Mouse (Mus musculus) gonadal fat pad, adult 2 months (tissue): ENCODE results near the gene Slc7a11. TPM values are rescaled to one million over a fixed set of nuclear protein-coding genes. Genes with fewer than 3 reads are reported as not detected.
"Not testable (repeated sequence)": the region's sequence is repeated elsewhere in the genome, so short reads cannot be mapped to it uniquely, and the experiment has no call there.

Experiments
- DNase-seq: peaks from one replicate; pipeline ENCODE4 v3.0.0-alpha.2; 2012; ENCODE audit warnings: low read depth
- polyA plus RNA-seq: library from polyadenylated mRNA; depleted of rRNA; stranded (reverse); fragments of >200 nt; gene quantifications from 2 replicates; pipeline ENCODE4 v1.2.3, GENCODE M21; 2012; rRNA removed

Slc7a11 gene
- 10.4 and 12.3 TPM in 2 replicates for polyA plus RNA-seq

DNA sequence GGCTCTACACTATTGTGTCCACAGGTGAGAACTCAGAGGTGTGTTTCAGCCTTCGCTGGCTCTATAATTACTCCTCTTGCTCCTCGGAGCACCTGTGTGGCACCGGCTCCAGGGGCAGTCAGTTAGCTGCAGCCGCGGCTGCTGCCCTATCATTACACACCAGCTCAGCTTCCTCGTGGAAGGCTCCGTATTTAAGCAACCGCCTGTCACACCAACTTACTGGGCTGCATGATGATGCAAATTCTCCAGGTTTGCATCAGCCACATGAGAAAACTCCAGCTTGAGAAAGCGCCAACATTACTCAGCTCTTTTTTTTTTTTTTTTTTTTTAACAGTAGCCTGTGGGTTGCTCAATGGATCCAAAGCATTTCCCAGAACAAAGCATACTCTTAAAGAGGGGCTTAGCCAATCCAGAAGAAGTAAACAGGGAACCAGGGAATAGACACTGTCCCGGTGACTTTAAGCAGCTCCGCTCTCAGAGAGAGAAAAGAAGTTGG, at the start of gene Slc7a11:
Gene Slc7a11 (minus strand): TSS at position 194 of the 496 bp plus-strand sequence.
- DNase-seq, result no peak

DNA sequence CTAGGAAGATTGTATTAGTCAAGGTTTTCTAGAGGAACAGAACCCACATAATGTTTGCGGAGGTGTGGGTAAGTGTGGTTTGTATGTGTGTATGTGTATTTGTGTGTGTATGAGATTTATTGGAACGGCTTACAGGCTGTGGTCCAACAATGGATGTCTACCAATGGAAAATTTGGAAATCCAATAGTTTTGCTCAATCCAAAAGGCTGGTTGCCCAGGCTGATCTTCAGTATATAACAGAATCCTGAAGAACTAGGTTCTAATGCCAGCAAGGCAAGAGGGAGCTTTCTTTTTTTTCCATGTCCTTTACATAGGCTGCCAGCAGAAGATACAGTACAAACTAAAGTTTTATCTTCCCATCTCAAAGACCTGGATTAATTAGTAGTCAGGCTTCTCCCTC, 48.3 kb upstream of the Slc7a11 start:
- DNase-seq, result peak; percentile 58

DNA sequence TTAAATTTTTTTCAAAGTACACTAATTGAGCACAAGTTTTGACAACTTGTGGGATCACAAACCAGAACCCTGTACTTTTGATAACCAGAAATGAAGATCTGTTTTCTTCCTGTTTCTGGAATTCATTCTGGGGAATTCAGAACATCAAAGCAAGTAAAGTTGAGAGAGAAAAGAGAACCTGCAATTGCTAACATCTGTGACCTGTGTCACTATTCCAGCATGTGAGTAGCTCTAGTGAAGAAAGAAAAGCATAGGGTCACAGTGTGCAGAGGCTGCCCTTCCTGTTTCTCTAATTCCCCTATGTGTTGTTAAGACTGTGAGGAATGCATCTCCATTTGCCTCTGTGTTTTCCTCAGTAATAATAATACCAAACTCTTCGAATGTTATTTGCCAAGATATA, 40.7 kb upstream of the Slc7a11 start:
- DNase-seq, result no peak

DNA sequence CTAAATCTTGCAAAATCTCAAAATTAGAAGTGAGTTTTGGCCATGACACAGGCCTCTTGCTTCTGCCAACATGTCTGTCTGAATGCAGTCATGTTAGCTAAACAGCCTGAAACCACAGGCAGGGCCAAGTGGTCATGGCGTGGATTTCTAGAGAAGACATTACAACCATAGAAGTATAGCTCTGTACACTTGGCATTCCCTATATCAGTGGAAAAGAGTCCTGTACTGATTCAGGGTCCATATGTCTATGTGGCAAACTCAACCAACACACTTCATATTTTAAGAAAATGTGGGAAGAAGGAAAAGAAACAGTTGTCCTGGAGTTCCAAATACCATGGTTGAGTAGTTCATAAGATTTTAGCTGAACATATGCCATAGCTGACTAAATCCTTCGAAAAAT, 18.8 kb upstream of the Slc7a11 start:
- no peak for DNase-seq

DNA sequence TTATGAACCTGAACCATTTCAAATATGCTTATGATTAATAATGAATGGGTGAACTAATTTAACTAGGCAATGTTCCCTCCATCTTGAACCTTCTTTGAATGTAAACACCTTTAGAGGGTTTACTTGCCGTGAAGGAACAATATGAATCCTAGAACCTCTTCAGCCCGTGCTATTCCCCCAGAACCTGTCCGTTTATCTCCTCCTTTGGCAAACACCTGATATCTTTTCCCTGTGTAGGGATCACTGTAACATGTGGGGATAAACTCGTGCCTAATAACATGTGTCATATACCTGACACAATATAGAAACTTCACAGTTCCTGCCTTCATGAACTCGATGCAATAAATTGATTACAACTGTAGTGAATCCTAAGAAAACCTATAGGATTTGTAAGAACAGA, 13.7 kb upstream of the Slc7a11 start:
- no peak for DNase-seq

DNA sequence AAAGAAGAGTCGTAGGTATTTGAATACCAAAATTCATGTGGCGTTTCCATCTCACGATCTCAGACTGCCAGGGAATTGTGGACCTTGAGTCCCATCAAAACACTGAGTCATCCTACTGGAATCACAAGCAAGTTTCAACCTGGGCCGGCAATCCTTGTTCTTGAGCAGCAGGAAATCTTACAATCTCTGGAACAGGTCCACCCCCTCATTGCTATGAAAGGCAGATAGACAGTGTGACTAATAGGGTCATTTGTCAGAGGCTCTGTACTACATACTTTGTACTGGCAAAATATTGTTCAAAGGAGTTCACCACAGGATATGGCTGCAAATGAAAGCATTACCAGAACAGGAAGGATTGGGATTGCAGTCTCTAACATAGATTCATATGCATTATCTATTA, 13.2 kb upstream of the Slc7a11 start:
- peak; percentile 76 for DNase-seq

DNA sequence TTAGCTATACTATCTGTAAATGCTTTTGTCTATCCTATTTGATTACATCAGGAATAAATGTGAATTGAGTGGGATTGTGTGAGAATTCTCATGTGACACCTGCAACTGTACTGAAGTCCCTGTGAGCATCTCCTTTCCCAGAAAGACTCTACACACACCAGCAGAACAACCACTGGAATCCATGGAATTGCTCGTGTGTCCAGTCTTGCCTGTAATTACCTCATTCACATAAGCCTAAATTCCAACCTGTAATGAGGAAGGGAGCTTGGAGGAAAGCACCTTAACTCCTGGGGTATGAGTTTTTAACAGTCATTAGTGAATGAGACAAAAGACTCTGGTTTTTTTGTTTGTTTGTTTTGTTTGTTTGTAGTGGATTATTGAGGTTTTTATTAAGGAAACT, 12.6 kb upstream of the Slc7a11 start:
- DNase-seq, result no peak

DNA sequence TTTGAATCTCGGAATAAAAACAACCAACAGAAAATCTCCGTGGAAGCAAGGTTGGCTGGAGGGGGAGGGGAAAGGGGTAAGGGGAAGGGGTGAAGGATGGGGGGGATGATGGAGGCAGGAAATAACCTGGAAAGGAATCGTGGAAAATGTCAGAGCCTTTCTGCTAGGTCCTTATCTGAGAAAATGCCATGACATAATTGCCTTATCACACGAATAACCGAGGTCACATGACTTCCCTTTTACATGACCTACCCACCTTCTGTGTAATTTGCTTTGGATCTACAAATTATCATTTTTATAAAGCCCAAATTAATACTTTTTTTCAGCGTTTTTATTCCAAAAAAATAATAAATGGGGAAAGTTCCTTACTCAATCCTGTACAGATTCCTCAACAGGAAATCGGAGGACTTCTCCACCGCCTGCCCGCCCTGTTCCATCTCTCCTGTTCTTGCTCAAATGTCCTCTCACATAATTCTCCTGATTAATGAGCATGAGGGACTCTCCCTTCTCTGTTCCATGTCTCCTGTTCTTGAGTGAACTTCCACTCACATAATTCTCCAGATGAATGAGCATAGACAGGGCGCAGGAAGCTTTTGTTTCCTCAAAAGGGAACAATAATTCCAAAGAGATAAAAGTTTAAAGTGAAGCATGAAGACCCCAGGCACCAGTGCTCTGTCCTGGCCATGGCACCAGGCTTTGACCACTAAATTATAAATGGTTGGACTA, 1.8 kb upstream of the Slc7a11 start:
- DNase-seq, result no peak

DNA sequence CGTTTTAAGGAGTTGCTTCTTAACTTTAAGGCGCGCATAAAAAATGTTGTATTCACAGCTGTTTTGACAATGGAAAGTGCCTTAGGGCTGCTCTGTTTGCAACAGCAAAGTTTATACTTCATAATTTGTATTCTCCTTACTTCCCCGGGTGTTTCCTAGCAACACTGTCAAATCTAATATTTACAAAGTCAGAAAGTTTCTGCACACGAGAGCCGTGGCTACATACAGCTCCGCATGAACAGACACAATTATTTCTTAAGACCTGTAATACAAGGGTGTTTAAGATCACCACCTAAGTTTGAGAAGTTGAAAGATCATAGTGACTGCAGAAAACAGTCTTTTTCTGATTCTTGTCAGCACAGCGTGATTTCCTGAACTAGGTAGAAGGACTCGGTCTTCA, 528 bp upstream of the Slc7a11 start:
- no peak for DNase-seq

DNA sequence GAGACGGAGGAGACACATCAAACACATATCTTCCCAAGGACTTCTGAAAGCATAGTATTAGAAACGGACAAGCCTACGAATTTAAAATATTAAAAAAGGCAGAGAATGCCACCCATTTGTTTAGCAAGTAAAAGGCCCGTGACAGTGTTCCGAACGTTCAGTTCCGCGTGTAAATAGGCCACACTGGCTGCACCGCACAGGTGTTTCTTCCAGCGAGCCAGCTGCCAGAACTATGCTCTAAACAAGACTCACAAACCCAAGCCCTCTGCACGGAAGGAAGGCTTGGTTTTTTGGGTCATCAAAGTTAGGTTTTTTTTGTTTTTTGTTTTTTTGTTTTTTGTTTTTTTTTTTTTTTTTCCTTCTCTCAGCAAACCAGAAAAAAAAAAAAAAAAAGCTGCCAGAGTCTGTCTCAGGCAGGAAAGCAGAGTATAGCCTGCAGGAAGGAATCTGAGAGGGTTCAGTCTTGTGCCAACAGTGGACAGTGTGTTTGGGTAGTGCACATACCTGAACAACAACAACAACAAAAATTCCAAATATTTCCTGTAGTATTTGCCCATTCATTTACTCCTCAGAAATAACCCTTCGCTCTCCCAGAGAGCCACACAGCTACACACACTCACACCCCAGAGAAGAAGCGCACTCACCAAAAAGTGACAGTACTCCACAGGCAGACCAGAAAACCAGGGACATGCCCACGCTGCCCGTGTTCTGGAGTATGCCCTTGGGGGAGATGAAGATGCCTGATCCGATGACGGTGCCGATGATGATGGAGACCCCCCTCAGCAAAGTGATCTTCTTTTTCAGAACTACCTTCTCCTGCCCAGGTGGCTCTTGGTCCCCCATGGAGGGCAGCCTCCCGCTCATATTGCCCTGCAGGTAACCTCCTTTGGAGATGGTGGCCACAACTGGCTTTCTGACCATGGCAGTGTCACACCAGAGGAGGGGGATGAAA, 797 bp downstream of the Slc7a11 start:
- no peak for DNase-seq

DNA sequence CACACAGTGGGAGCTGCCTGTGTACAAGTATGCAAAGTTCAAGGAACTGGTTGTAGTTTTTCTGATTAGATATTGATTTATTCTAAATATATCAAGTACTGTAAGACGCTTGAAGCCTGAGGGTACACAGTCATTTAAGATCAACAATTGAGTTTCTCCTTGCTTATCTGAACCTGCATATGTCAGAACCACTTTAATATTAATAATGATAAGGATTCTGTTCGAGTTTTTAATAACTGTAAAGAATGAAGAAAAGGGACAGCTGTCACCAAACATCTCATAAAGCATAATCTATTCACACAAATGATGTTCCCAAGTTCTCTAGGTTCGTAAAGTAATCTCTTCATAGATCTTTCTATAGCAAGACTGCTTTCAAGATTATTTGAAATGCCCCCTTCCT, 2.1 kb downstream of the Slc7a11 start:
- DNase-seq, result no peak

DNA sequence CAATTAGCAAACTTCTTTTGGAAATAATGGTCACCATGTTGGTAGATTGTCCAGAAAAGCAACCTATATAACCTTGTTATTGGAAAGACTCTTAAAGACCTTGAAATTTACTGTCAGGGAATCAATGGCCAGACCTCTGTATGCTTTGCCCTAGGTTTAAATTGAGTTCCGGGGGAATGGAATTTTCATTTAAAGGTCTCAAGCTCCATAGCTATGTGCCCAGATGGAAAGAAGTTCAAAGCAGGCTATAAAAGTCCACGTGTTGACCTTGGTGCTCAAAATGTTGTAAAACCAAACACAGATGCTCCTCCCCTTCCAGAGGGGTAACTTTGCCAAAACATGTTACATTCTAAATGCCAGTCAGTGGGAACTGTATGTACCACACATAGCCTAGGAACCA, 3.0 kb downstream of the Slc7a11 start:
- no peak for DNase-seq

DNA sequence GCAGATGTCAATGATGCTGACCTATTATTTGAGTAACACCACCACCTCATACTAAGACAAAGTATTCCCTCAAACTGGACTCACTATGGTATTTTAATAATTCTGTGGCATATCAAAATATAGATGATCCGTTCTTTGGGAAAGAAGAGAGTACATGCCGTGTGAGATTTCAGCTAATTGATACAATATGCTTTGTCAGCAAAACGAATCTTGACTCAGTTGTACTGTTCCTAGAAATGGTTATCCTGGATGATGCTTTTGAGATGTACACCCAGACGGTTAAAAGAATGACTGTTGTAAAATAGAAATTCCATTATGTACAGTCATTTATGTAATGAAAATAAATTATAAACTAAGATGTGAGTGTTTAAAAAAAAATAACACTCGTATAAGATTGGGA, 4.0 kb downstream of the Slc7a11 start:
- DNase-seq, result no peak

DNA sequence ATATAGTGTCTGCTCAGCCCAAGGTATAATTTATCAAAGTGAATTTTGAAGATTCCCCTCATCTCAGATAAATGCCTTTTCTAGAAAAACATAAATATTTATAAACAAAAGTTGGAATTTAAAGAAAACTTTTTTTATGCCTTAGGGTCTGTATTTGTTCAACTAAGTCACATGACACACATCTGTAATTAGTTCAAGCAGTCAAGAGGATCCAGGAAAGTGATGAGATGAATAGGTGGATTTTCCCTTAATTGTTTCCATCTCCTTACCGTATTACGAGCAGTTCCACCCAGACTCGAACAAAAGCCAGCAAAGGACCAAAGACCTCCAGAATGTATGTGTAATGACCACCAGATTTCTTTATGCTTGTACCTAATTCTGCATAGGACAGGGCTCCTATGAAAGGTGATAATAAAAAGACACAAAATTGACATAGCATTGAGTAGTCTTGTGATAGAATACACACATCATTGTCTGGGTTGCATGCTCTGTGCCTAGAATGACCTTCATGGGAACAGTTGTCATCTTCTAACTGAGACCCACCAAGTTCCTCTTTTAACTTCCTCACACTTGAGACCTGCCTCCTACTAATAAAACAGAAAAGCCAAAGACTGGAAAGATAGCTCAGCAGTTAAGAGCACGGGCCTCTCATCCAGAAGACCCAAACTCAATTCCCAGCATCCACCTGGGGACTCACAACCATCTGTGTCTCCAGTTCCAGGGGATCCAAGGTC, 4.7 kb downstream of the Slc7a11 start:
- DNase-seq, result no peak

DNA sequence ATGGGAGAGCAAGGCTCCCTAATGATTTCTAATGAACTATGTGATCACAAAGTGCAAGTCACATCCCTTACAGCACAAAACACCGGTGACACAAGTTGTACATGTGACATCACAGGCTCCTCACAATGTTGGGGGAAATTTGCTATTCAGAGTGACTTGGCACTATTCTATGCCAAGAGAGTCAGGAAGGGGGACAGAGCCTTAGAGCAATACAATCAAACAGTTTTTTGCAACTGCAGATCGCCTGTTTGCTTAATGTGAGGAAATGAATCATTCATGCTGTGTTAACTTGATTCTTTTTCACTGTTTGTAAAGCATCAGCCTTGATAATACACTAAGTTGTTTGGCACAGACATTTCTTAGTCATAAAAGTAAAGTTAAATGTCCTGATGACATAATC, 5.3 kb downstream of the Slc7a11 start:
- not testable (repeated sequence) for DNase-seq

DNA sequence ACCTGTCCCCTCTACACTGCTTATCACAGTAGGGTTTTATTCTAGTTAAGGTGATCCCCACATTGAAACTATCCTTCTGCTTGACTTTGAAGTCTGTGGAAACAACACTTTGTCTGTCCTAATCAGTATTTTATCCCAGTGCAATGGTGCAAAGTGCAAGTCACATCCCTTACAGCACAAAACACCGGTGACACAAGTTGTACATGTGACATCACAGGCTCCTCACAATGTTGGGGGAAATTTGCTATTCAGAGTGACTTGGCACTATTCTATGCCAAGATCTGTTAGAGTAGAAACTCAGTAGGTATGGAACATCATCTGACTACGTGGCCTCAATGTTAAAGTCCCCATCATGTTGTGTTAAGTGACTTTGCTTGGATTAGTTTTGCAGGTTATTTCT, 7.0 kb downstream of the Slc7a11 start:
- not testable (repeated sequence) for DNase-seq

DNA sequence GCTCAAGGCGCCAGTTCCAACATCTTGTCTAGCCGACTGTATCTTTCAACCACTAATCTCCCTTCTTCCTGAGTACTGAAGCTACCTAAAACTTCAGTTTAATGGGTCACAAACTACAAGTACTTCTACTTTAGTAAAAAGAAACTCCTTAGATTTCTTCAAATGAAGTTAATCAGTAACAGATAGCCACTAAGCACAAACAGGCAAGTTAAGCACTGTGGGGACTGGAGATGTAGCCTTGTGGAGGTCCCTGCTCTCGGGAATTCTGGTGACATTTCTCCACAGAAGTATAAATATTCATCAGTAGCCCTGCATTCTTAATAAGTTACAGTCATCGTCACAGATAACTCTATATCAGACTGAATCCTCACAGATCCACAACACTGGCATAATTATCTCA, 9.6 kb downstream of the Slc7a11 start:
- DNase-seq, result no peak

DNA sequence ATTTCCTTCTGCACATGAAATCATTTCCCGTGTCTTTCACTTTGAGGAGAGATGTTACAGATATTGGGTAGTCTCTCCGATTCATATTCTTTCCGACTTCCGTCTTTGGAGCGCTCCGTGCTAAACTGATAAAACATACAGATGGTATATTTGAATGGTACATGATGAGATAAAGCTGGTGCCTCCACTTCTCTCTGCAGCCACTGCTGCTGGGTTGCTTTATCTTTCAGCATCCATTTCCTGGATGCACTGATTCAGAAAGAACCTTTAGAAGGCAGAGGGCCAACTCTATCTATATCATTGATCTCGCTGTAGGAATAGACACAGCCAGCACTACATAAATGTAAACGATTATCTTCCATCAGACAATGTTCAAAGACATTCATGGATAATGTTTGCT, 12.6 kb downstream of the Slc7a11 start:
- no peak for DNase-seq

DNA sequence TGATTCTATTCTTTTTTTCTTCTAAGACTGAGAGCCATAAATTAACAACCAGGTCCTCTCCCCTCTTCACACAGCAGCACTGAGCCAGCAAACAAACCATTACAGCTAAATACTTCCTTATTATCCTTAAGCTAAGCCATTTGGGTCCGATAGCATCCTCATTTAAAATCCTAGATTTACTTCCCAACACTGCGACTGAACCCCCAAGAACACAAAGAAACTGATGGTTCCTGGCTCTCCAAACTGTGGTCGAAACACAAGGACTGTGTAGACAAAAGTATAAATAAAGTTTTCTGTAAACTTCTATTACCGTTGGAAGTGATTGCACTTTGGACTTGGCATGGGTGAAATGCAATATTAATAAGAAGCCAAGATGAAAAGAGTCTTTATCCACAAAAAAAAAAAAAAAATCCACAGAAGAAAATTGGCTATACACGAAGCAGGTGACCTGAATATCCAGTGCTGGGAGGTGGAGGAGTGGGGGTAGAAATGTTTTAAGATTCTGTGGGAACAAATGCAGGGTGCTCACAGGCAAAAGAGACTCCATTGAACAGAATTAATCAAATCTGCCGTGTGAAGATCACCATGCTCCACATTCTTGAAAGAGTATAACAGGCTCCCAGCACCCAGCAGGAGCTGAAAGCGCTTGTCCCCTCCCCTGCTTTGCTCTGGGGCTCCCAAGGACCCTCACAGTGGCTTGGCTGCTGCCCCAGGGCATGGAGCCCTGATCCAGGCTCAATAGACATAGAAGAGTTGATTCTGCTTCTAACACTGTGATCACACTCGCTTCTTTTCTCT, 21.7 kb downstream of the Slc7a11 start:
- no peak for DNase-seq

DNA sequence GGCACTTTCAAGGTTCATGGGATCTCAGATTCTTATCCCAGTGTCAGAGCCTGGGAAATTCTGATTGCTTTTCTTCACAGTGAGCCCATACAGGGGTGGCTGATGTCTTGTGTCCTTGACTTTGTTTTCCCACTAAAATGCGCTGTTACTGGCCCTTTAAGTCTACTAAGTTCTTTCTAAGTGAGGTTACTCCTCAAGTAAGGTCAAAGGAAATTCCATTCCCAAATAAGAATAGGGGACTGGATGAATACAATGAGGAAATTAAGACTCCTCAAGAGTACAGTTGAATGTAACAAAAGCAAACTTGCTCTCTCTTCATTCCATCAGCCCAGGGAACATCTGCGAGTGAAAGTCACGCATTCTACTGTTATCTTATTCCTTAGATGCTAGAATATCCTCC, 24.3 kb downstream of the Slc7a11 start:
- no peak for DNase-seq

DNA sequence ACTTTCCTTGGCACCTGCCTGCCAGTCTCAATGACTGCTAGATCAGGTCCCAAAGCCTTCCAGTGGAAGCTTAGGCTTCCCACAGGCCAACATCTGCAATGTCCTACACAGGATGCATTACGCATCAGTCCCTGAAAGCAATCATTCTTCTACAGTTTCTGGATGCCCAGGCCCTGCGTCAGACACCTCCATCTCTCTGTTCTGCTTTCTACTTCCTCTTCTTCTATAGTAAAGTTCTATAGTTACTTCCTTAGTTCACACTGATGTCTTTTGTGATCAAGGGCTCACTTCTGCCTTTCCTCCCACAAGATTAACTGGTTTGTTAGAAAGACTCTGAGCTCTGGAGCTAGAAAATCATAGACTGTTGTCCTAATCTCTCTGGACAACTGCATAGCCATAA, 36.6 kb downstream of the Slc7a11 start:
- DNase-seq, result no peak
